Mouse (Mus musculus) spleen, postnatal 4 days (tissue): ENCODE data around the gene Iqschfp.

Experiments used
- DNase-seq, 2 experiments: peaks; one replicate each; pipeline ENCODE4 v3.0.0; 2022; ENCODE audit warnings: low spot score in 2 of 2

The Iqschfp gene

GRCm38 (mm10) chr3:68642935-68643334 lies 750.9 kb downstream of the Iqschfp start:
- DNase-seq, result no peak

- peak; percentile 31 to 67 for DNase-seq
Measured at GRCm38 (mm10) chr3:68646387-68647130, 754.5 kb downstream of the Iqschfp start.

GRCm38 (mm10) chr3:68647282-68647681 lies 755.2 kb downstream of the Iqschfp start:
- no peak for DNase-seq

- no peak for DNase-seq
Measured at GRCm38 (mm10) chr3:68650251-68650650, 758.2 kb downstream of the Iqschfp start.

GRCm38 (mm10) chr3:68656607-68657352 lies 764.7 kb downstream of the Iqschfp start:
- DNase-seq, result no peak

GRCm38 (mm10) chr3:68657589-68658245 lies 765.7 kb downstream of the Iqschfp start:
- no peak for DNase-seq

- no peak for DNase-seq
Measured at GRCm38 (mm10) chr3:68659996-68660395, 768.0 kb downstream of the Iqschfp start.

GRCm38 (mm10) chr3:68660538-68660937 lies 768.5 kb downstream of the Iqschfp start:
- DNase-seq, result no peak

GRCm38 (mm10) chr3:68662386-68662785 lies 770.4 kb downstream of the Iqschfp start:
- DNase-seq, result no peak

GRCm38 (mm10) chr3:68664337-68664736 lies 772.3 kb downstream of the Iqschfp start:
- no peak for DNase-seq

- no peak for DNase-seq
Measured at GRCm38 (mm10) chr3:68666377-68666776, 774.3 kb downstream of the Iqschfp start.

- DNase-seq, result no peak
Measured at GRCm38 (mm10) chr3:68667852-68668251, 775.8 kb downstream of the Iqschfp start.

GRCm38 (mm10) chr3:68669418-68669974 lies 777.5 kb downstream of the Iqschfp start:
- peak in 1 of 2 experiments; percentile 34 for DNase-seq

- DNase-seq, result no peak
Measured at GRCm38 (mm10) chr3:68674721-68675120, 782.7 kb downstream of the Iqschfp start.

- DNase-seq, result peak in 1 of 2 experiments; percentile 51
Measured at GRCm38 (mm10) chr3:68675216-68675835, 783.3 kb downstream of the Iqschfp start.
